Mouse (Mus musculus): Measurements from ENCODE around the gene Rimbp2. TPM values are rescaled to one million over a fixed set of nuclear protein-coding genes. Genes with fewer than 3 reads are reported as not detected.

Gene Rimbp2
- polyA plus RNA-seq, 1 experiment from 2014 or later = 0.27 TPM

- Histone ChIP-seq H3K9me3 (ENCODE audit: control insufficient read depth, low read length) (no peaks in the 10 kb centered on the region), H3K9ac (ENCODE audit: low read depth, low read length) (no peak overlapping the region), H3K4me1 (ENCODE audit: control insufficient read depth, insufficient read depth, low read length) (peaks cover 7% of the 10 kb centered on the region; the same call in 1 of the 2 replicates), H3K27ac (ENCODE audit: low read depth, low read length) (no peak overlapping the region), H3K4me2 (replicated peaks; ENCODE audit: low read depth, low read length) (no peak overlapping the region), H3K4me3 (ENCODE audit: low read length) (no peak overlapping the region), H3K36me3 (ENCODE audit: control insufficient read depth, insufficient read depth, low read length) (no peaks in the 10 kb centered on the region), H3K27me3 (ENCODE audit: control insufficient read depth, insufficient read depth, low read length) (no peaks in the 10 kb centered on the region)
- 88% methylated on average over 11 of the region's 11 CpGs for WGBS
- ATAC-seq (ENCODE audit: low FRiP score, low TSS enrichment) = no peak
Measured at GRCm38 (mm10) chr5:128845033-128845432, 108.3 kb downstream of the Rimbp2 start.

- H3K4me3 ChIP-seq (ENCODE audit: low read length) = no peak overlapping the region
- H3K9ac ChIP-seq (ENCODE audit: low read depth, low read length) = no peak overlapping the region
- no peaks in the 10 kb centered on the region for H3K27me3 ChIP-seq (ENCODE audit: control insufficient read depth, insufficient read depth, low read length)
- H3K4me2 ChIP-seq (replicated peaks; ENCODE audit: low read depth, low read length) = no peak overlapping the region
- no peaks in the 10 kb centered on the region for H3K36me3 ChIP-seq (ENCODE audit: control insufficient read depth, insufficient read depth, low read length)
- H3K4me1 ChIP-seq (ENCODE audit: control insufficient read depth, insufficient read depth, low read length) = peaks cover 7% of the 10 kb centered on the region; the same call in 1 of the 2 replicates
- no peaks in the 10 kb centered on the region for H3K9me3 ChIP-seq (ENCODE audit: control insufficient read depth, low read length)
- H3K27ac ChIP-seq (ENCODE audit: low read depth, low read length) = no peak overlapping the region
- 63% methylated on average over 2 of the region's 2 CpGs for WGBS
- ATAC-seq (ENCODE audit: low FRiP score, low TSS enrichment) = no peak
Measured at GRCm38 (mm10) chr5:128843982-128844381, 109.3 kb downstream of the Rimbp2 start.

- WGBS = 54% methylated on average over 4 of the region's 4 CpGs
- ATAC-seq (ENCODE audit: low FRiP score, low TSS enrichment) = no peak
- Histone ChIP-seq H3K4me2 (replicated peaks; ENCODE audit: low read depth, low read length) (no peak overlapping the region), H3K4me1 (ENCODE audit: control insufficient read depth, insufficient read depth, low read length) (peaks cover 7% of the 10 kb centered on the region; the same call in 1 of the 2 replicates), H3K4me3 (ENCODE audit: low read length) (no peak overlapping the region), H3K36me3 (ENCODE audit: control insufficient read depth, insufficient read depth, low read length) (no peaks in the 10 kb centered on the region), H3K27me3 (ENCODE audit: control insufficient read depth, insufficient read depth, low read length) (no peaks in the 10 kb centered on the region), H3K27ac (ENCODE audit: low read depth, low read length) (no peak overlapping the region), H3K9me3 (ENCODE audit: control insufficient read depth, low read length) (no peaks in the 10 kb centered on the region), H3K9ac (ENCODE audit: low read depth, low read length) (no peak overlapping the region)
Measured at GRCm38 (mm10) chr5:128841541-128841940, 111.7 kb downstream of the Rimbp2 start.

- no peak overlapping the region for H3K27ac ChIP-seq (ENCODE audit: low read depth, low read length)
- no peaks in the 10 kb centered on the region for H3K9me3 ChIP-seq (ENCODE audit: control insufficient read depth, low read length)
- WGBS = 94% methylated on average over 7 of the region's 7 CpGs
- no peak overlapping the region for H3K4me2 ChIP-seq (replicated peaks; ENCODE audit: low read depth, low read length)
- no peaks in the 10 kb centered on the region for H3K4me1 ChIP-seq (ENCODE audit: control insufficient read depth, insufficient read depth, low read length)
- no peaks in the 10 kb centered on the region for H3K36me3 ChIP-seq (ENCODE audit: control insufficient read depth, insufficient read depth, low read length)
- H3K4me3 ChIP-seq (ENCODE audit: low read length) = no peak overlapping the region
- H3K27me3 ChIP-seq (ENCODE audit: control insufficient read depth, insufficient read depth, low read length) = no peaks in the 10 kb centered on the region
- no peak overlapping the region for H3K9ac ChIP-seq (ENCODE audit: low read depth, low read length)
- ATAC-seq (ENCODE audit: low FRiP score, low TSS enrichment) = no peak
Measured at GRCm38 (mm10) chr5:128837045-128837444, 116.2 kb downstream of the Rimbp2 start.

- Histone ChIP-seq H3K4me1 (ENCODE audit: control insufficient read depth, insufficient read depth, low read length) (no peaks in the 10 kb centered on the region), H3K9me3 (ENCODE audit: control insufficient read depth, low read length) (no peaks in the 10 kb centered on the region), H3K4me3 (ENCODE audit: low read length) (no peak overlapping the region), H3K9ac (ENCODE audit: low read depth, low read length) (no peak overlapping the region), H3K27me3 (ENCODE audit: control insufficient read depth, insufficient read depth, low read length) (no peaks in the 10 kb centered on the region), H3K4me2 (replicated peaks; ENCODE audit: low read depth, low read length) (no peak overlapping the region), H3K36me3 (ENCODE audit: control insufficient read depth, insufficient read depth, low read length) (no peaks in the 10 kb centered on the region), H3K27ac (ENCODE audit: low read depth, low read length) (no peak overlapping the region)
- 69% methylated on average over 8 of the region's 8 CpGs for WGBS
- ATAC-seq (ENCODE audit: low FRiP score, low TSS enrichment) = no peak
Measured at GRCm38 (mm10) chr5:128834126-128834525, 119.2 kb downstream of the Rimbp2 start.

- H3K36me3 ChIP-seq (ENCODE audit: control insufficient read depth, insufficient read depth, low read length) = no peaks in the 10 kb centered on the region
- ATAC-seq (ENCODE audit: low FRiP score, low TSS enrichment) = no peak
- no peaks in the 10 kb centered on the region for H3K9me3 ChIP-seq (ENCODE audit: control insufficient read depth, low read length)
- no peaks in the 10 kb centered on the region for H3K27me3 ChIP-seq (ENCODE audit: control insufficient read depth, insufficient read depth, low read length)
- no peak overlapping the region for H3K27ac ChIP-seq (ENCODE audit: low read depth, low read length)
- WGBS = 75% methylated on average over 3 of the region's 3 CpGs
- H3K4me1 ChIP-seq (ENCODE audit: control insufficient read depth, insufficient read depth, low read length) = no peaks in the 10 kb centered on the region
- H3K9ac ChIP-seq (ENCODE audit: low read depth, low read length) = no peak overlapping the region
- no peak overlapping the region for H3K4me3 ChIP-seq (ENCODE audit: low read length)
- H3K4me2 ChIP-seq (replicated peaks; ENCODE audit: low read depth, low read length) = no peak overlapping the region
Measured at GRCm38 (mm10) chr5:128822843-128823242, 130.4 kb downstream of the Rimbp2 start.

- H3K4me3 ChIP-seq (ENCODE audit: low read length) = no peak overlapping the region
- WGBS = 57% methylated on average over 12 of the region's 12 CpGs
- no peaks in the 10 kb centered on the region for H3K9me3 ChIP-seq (ENCODE audit: control insufficient read depth, low read length)
- no peaks in the 10 kb centered on the region for H3K36me3 ChIP-seq (ENCODE audit: control insufficient read depth, insufficient read depth, low read length)
- no peak for ATAC-seq (ENCODE audit: low FRiP score, low TSS enrichment)
- H3K9ac ChIP-seq (ENCODE audit: low read depth, low read length) = no peak overlapping the region
- no peak overlapping the region for H3K4me2 ChIP-seq (replicated peaks; ENCODE audit: low read depth, low read length)
- H3K27ac ChIP-seq (ENCODE audit: low read depth, low read length) = no peak overlapping the region
- no peaks in the 10 kb centered on the region for H3K27me3 ChIP-seq (ENCODE audit: control insufficient read depth, insufficient read depth, low read length)
- no peaks in the 10 kb centered on the region for H3K4me1 ChIP-seq (ENCODE audit: control insufficient read depth, insufficient read depth, low read length)
Measured at GRCm38 (mm10) chr5:128819638-128820285, 133.5 kb downstream of the Rimbp2 start.

GRCm38 (mm10) chr5:128815629-128816028 is 137.7 kb downstream of the Rimbp2 start:
- no peaks in the 10 kb centered on the region for H3K9me3 ChIP-seq (ENCODE audit: control insufficient read depth, low read length)
- H3K36me3 ChIP-seq (ENCODE audit: control insufficient read depth, insufficient read depth, low read length) = no peaks in the 10 kb centered on the region
- no peaks in the 10 kb centered on the region for H3K27me3 ChIP-seq (ENCODE audit: control insufficient read depth, insufficient read depth, low read length)
- H3K27ac ChIP-seq (ENCODE audit: low read depth, low read length) = no peak overlapping the region
- no peak for ATAC-seq (ENCODE audit: low FRiP score, low TSS enrichment)
- H3K4me3 ChIP-seq (ENCODE audit: low read length) = no peak overlapping the region
- H3K4me1 ChIP-seq (ENCODE audit: control insufficient read depth, insufficient read depth, low read length) = no peaks in the 10 kb centered on the region
- 52% methylated on average over 8 of the region's 8 CpGs for WGBS
- no peak overlapping the region for H3K4me2 ChIP-seq (replicated peaks; ENCODE audit: low read depth, low read length)
- no peak overlapping the region for H3K9ac ChIP-seq (ENCODE audit: low read depth, low read length)

GRCm38 (mm10) chr5:128815078-128815477 is 138.2 kb downstream of the Rimbp2 start:
- ATAC-seq (ENCODE audit: low FRiP score, low TSS enrichment) = no peak
- no peaks in the 10 kb centered on the region for H3K27me3 ChIP-seq (ENCODE audit: control insufficient read depth, insufficient read depth, low read length)
- H3K9me3 ChIP-seq (ENCODE audit: control insufficient read depth, low read length) = no peaks in the 10 kb centered on the region
- no peak overlapping the region for H3K27ac ChIP-seq (ENCODE audit: low read depth, low read length)
- H3K4me3 ChIP-seq (ENCODE audit: low read length) = no peak overlapping the region
- H3K36me3 ChIP-seq (ENCODE audit: control insufficient read depth, insufficient read depth, low read length) = no peaks in the 10 kb centered on the region
- H3K4me2 ChIP-seq (replicated peaks; ENCODE audit: low read depth, low read length) = no peak overlapping the region
- H3K4me1 ChIP-seq (ENCODE audit: control insufficient read depth, insufficient read depth, low read length) = no peaks in the 10 kb centered on the region
- no peak overlapping the region for H3K9ac ChIP-seq (ENCODE audit: low read depth, low read length)
- 81% methylated on average over 6 of the region's 6 CpGs for WGBS

Data from kidney, embryonic 14.5 days (tissue).